In the genomic region with DNA sequence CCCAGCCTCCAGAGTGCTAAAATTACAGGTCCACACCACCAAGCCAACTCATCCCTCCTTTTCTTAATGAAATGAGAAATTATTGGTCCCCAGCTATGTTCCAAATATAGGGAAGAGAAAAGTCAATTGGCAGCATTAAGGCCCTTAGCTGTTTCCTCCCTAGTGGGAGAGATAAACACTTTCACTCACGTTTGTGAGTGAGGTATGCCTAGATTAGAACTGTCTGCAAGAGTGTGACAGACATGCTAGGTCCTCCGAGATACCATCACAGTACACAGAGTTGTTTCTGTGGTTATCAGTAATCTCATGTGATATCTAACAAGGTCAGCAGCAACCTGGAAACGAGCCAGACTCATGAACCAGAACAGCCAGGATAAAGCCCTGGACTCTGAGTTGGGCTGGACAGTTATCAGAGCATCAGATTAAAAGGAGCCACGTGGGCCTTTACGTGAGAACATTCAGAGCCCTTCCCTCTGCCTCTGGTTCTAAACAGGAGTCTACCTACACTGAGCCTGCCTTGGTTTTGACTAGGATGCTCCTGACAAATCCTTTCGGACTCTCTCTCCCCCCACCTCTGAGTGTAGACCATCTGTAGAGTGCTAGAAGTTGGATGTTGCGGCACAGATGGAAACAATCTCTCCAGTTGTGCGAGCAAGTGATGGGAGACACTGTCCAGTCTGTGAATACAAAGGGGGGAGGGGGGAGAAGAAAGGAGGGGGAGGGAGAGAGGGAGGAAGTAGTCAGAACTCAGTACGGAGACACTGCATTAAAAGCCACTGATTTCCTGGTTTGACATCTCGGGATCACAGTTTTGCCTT, we compare ENCODE assay signal across 17 mouse cellular contexts.
DNase-seq lines count a peak whose midpoint lies in the region; ATAC-seq and TF ChIP-seq lines count a peak whose summit lies in the region.
"Had no signal": no experiment of that assay in that cellular context is flagged by ENCODE, and none has a peak within 500 bp of the region (broad histone marks: within the 10 kb centered on the region; RNA-seq: fewer than 3 reads in every experiment).

No protein-coding gene starts in this region.

- H3K4me1 ChIP-seq in kidney, adult 2 months (ENCODE audit: control insufficient read depth, insufficient read depth, low read length) = peaks cover 10% of the 10 kb centered on the region
- peaks cover 13% of the 10 kb centered on the region; the same call in 1 of the 2 replicates for H3K4me1 ChIP-seq in kidney, embryonic 15.5 days
- H3K4me1 ChIP-seq in embryonic facial prominence, embryonic 14.5 days (ENCODE audit: control insufficient read depth, insufficient read depth, low read length) = no peaks in the 10 kb centered on the region
- H3K4me1 ChIP-seq: embryonic facial prominence, embryonic 15.5 days; forebrain, embryonic 12.5 days had no signal

- no peak for ATAC-seq in kidney, embryonic 15.5 days (replicated peaks; ENCODE audit: low FRiP score)
- ATAC-seq in embryonic facial prominence, embryonic 14.5 days (ENCODE audit: low read depth) = no peak
- ATAC-seq in megakaryocyte-erythroid progenitor cell, adult 5-6 weeks (replicated peaks; ENCODE audit: low FRiP score, low TSS enrichment, poor library complexity, severe bottlenecking) = peak; percentile 56; the same call in 1 of the 2 replicates
- no peak for ATAC-seq in frontal cortex, adult (ENCODE audit: low TSS enrichment)
- no peak for ATAC-seq in megakaryocyte, adult 5-6 weeks (ENCODE audit: poor library complexity, severe bottlenecking)
- ATAC-seq: CD4-positive, CD25-positive, alpha-beta regulatory T cell, adult 4 months; hindbrain, postnatal 0 days had no signal

- peak; percentile 46 for DNase-seq in kidney, adult 2 months
- peak; percentile 66 for DNase-seq in urinary bladder, postnatal 14 days (ENCODE audit: low spot score)
- DNase-seq in urinary bladder, postnatal 4 days (ENCODE audit: low spot score in 2 of 2) = no peak
- peak; percentile 11 for DNase-seq in embryonic facial prominence, embryonic 14.5 days (ENCODE audit: low spot score)
- DNase-seq: cerebellum, postnatal 25 days; gastrocnemius, postnatal 10 days; right cerebral cortex, postnatal 14 days had no signal

- WGBS in kidney, adult 2 months = 40% methylated on average over 10 of the region's 10 CpGs
- 49% methylated on average over 10 of the region's 10 CpGs for WGBS in kidney, embryonic 15.5 days
- WGBS in embryonic facial prominence, embryonic 14.5 days = 32% methylated on average over 10 of the region's 10 CpGs

- H3K27ac ChIP-seq in kidney, adult 2 months (ENCODE audit: insufficient read depth, low read depth, low read length) = no peak overlapping the region
- H3K27ac ChIP-seq in kidney, embryonic 15.5 days = no peak overlapping the region
- H3K27ac ChIP-seq in embryonic facial prominence, embryonic 14.5 days (replicated peaks; ENCODE audit: low read depth, low read length) = no peak overlapping the region
- H3K27ac ChIP-seq: embryonic facial prominence, embryonic 15.5 days; forebrain, embryonic 12.5 days; hindbrain, postnatal 0 days; liver, embryonic 14.5 days had no signal

- no peaks in the 10 kb centered on the region for H3K27me3 ChIP-seq in kidney, adult 2 months (replicated peaks; ENCODE audit: control insufficient read depth, insufficient read depth, low read length)
- H3K27me3 ChIP-seq in kidney, embryonic 15.5 days = peaks cover 9% of the 10 kb centered on the region; the same call in 1 of the 2 replicates
- H3K27me3 ChIP-seq in embryonic facial prominence, embryonic 14.5 days (replicated peaks; ENCODE audit: control insufficient read depth, insufficient read depth, low read length) = no peaks in the 10 kb centered on the region

- H3K9ac ChIP-seq in kidney, embryonic 15.5 days = no peak overlapping the region
- H3K9ac ChIP-seq in embryonic facial prominence, embryonic 14.5 days (ENCODE audit: low read depth, low read length) = no peak overlapping the region
- H3K9ac ChIP-seq: embryonic facial prominence, embryonic 15.5 days; forebrain, embryonic 12.5 days; liver, embryonic 14.5 days had no signal

- no peaks in the 10 kb centered on the region for H3K36me3 ChIP-seq in kidney, adult 2 months (ENCODE audit: control insufficient read depth, insufficient read depth, low read length)
- H3K36me3 ChIP-seq in kidney, embryonic 15.5 days = no peaks in the 10 kb centered on the region
- H3K36me3 ChIP-seq in embryonic facial prominence, embryonic 14.5 days (ENCODE audit: control insufficient read depth, insufficient read depth, low read length) = no peaks in the 10 kb centered on the region
- H3K36me3 ChIP-seq: embryonic facial prominence, embryonic 15.5 days; forebrain, embryonic 12.5 days had no signal

- no peak for TF ChIP-seq CTCF in kidney, adult 2 months (conservative IDR thresholded peaks at IDR 0.05; ENCODE audit: insufficient read depth, insufficient read length, low read depth, low read length)

- no peak overlapping the region for H3K4me3 ChIP-seq in kidney, adult 2 months (ENCODE audit: insufficient read depth, low read depth, low read length)
- H3K4me3 ChIP-seq in kidney, embryonic 15.5 days (replicated peaks) = no peak overlapping the region
- no peak overlapping the region for H3K4me3 ChIP-seq in embryonic facial prominence, embryonic 14.5 days (ENCODE audit: low read depth, low read length)
- H3K4me3 ChIP-seq: embryonic facial prominence, embryonic 15.5 days; forebrain, embryonic 12.5 days; myocyte had no signal

- no peak for TF ChIP-seq POLR2A in kidney, adult 2 months (IDR thresholded peaks at IDR 0.05; ENCODE audit: low read depth, low read length)

- no peaks in the 10 kb centered on the region for H3K9me3 ChIP-seq in kidney, embryonic 15.5 days (replicated peaks)
- no peaks in the 10 kb centered on the region for H3K9me3 ChIP-seq in embryonic facial prominence, embryonic 14.5 days (ENCODE audit: control insufficient read depth, low read length)
- H3K9me3 ChIP-seq: embryonic facial prominence, embryonic 15.5 days; forebrain, embryonic 12.5 days had no signal

- no peak overlapping the region for H3K4me2 ChIP-seq in kidney, embryonic 15.5 days
- no peak overlapping the region for H3K4me2 ChIP-seq in embryonic facial prominence, embryonic 14.5 days (ENCODE audit: low read depth, low read length)
- H3K4me2 ChIP-seq: embryonic facial prominence, embryonic 15.5 days; forebrain, embryonic 12.5 days had no signal

Comparison
In these comparisons a context has a peak if more than half of its experiments do, and no peak if none do; other contexts are left out.
1. DNase-seq: peak in kidney, adult 2 months (single experiment), urinary bladder, postnatal 14 days (single experiment) and embryonic facial prominence, embryonic 14.5 days (single experiment); none in urinary bladder, postnatal 4 days (0 of 2).